Mouse (Mus musculus): ENCODE results near the gene Cacnb3. TPM values are rescaled to one million over a fixed set of nuclear protein-coding genes. Genes with fewer than 3 reads are reported as not detected.

Cacnb3 gene
- polyA plus RNA-seq, 1 experiment from 2014 or later = 28.9 TPM

DNA sequence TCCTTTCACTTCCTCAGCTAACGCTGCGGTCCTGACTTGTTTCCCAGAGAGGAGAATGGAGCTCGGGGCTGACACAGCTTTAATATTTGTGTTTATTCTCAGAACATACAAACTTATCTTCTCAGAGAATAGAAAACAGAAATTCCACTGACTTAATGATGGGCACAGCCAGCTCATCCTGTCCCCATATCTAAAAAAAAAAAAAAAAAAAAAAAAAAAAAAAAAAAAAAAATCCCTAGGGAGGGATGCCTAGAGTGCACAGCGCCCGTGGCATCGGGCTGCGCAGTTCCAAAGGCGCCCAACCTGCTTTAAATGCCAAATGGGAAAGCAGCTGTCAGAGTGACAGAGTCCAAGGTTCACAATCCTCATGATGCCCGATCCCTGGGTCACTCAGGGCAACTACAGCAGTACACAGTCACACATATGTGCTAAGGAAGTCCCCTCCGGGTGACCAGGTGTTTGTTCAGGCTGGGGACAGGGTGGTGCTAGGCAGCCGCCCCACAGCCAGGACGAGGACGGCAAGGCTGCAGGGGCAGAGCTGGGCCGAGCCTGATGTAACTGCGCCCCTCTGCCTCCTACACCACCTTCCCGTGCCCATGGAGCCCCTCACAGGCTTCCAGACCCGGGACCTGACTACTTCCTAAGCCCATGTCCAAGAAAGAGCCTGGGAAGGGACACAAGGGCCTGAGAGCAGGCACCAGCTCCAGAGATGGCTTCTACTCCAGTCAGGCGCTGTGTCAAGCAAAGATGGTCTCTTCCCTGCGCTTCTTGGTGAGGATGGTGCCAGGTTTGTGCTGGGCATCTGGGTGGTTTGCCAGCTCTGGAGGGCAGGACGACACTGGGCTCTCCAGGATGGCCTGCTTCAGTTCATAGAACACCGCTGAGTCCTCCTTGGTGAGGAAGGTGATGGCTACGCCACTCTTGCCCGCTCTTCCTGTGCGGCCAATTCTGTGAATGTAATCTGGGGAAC, 14.7 kb downstream of the Cacnb3 start:
- Histone ChIP-seq H3K9ac (no peak overlapping the region), H3K4me2 (no peak overlapping the region), H3K36me3 (ENCODE audit: insufficient read depth) (peaks cover 92% of the 10 kb centered on the region), H3K9me3 (ENCODE audit: low read depth, low read length) (no peaks in the 10 kb centered on the region), H3K27ac (ENCODE audit: low read depth) (no peak overlapping the region), H3K27me3 (ENCODE audit: insufficient read depth, low read length) (no peaks in the 10 kb centered on the region), H3K4me1 (ENCODE audit: insufficient read depth) (no peaks in the 10 kb centered on the region), H3K4me3 (ENCODE audit: low read depth, low read length) (no peak overlapping the region)
- TF ChIP-seq CTCF (IDR thresholded peaks at IDR 0.05; ENCODE audit: low read depth) = no peak
- DNase-seq (no peak), ATAC-seq (ENCODE audit: insufficient read depth) (no peak)
- WGBS = 87% methylated on average over 24 of the region's 24 CpGs

- Histone ChIP-seq H3K27me3 (ENCODE audit: insufficient read depth, low read length) (no peaks in the 10 kb centered on the region), H3K9ac (no peak overlapping the region), H3K4me2 (no peak overlapping the region), H3K9me3 (ENCODE audit: low read depth, low read length) (no peaks in the 10 kb centered on the region), H3K27ac (ENCODE audit: low read depth) (no peak overlapping the region), H3K4me1 (ENCODE audit: insufficient read depth) (no peaks in the 10 kb centered on the region), H3K36me3 (ENCODE audit: insufficient read depth) (peaks cover 95% of the 10 kb centered on the region), H3K4me3 (ENCODE audit: low read depth, low read length) (no peak overlapping the region)
- TF ChIP-seq CTCF (IDR thresholded peaks at IDR 0.05; ENCODE audit: low read depth) = no peak
- DNase-seq (no peak), ATAC-seq (ENCODE audit: insufficient read depth) (no peak)
- WGBS = 77% methylated on average over 8 of the region's 8 CpGs
Observed at GRCm38 (mm10) chr15:98646737-98647136, 16.1 kb downstream of the Cacnb3 start.

DNA sequence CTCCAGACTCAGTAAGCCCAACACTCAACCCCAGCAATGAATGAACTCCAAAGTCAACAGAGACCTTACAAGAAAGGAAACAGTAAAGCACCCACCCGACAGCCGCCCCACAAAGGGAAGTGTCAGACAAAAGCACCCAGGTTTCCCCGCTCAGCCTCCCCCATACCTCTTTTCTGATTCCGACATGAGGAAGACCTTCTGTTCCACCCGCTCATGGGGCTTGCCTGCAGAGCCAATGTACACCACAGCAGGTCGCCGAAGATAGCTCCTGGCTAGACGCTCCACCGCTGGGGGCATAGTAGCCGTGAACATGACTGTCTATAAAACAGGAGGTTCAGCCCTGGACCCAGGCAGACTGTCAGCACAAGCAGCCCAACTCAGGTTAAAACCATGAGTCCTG, 16.7 kb downstream of the Cacnb3 start:
- no peaks in the 10 kb centered on the region for H3K4me1 ChIP-seq (ENCODE audit: insufficient read depth)
- H3K27me3 ChIP-seq (ENCODE audit: insufficient read depth, low read length) = no peaks in the 10 kb centered on the region
- 84% methylated on average over 10 of the region's 10 CpGs for WGBS
- no peak overlapping the region for H3K4me2 ChIP-seq
- DNase-seq (no peak), ATAC-seq (ENCODE audit: insufficient read depth) (no peak)
- no peak overlapping the region for H3K27ac ChIP-seq (ENCODE audit: low read depth)
- no peak overlapping the region for H3K9ac ChIP-seq
- peaks cover 97% of the 10 kb centered on the region for H3K36me3 ChIP-seq (ENCODE audit: insufficient read depth)
- H3K4me3 ChIP-seq (ENCODE audit: low read depth, low read length) = no peak overlapping the region
- no peaks in the 10 kb centered on the region for H3K9me3 ChIP-seq (ENCODE audit: low read depth, low read length)
- TF ChIP-seq CTCF (IDR thresholded peaks at IDR 0.05; ENCODE audit: low read depth) = no peak

DNA sequence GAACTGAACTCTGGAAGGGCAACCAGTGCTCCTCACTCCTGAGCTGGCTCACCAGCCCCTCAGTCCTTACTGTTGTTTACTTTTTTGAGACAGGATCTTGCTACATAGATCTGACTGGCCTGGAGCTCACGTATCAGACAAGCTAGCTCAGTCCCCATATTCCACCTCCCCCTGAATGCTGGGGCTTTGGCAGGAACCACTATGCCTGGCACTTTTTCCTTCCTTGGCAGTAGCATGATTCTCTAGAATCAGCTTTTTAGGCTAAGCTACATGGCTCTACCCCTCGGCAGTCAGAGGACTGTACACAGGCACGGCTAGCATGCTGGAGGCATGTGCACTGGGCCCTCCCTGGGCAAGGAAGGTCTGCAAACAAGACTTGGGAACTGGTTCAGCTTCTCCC, 17.4 kb downstream of the Cacnb3 start:
- no peaks in the 10 kb centered on the region for H3K9me3 ChIP-seq (ENCODE audit: low read depth, low read length)
- H3K36me3 ChIP-seq (ENCODE audit: insufficient read depth) = peaks cover 100% of the 10 kb centered on the region
- no peak for TF ChIP-seq CTCF (IDR thresholded peaks at IDR 0.05; ENCODE audit: low read depth)
- 84% methylated on average over 3 of the region's 3 CpGs for WGBS
- H3K27ac ChIP-seq (ENCODE audit: low read depth) = no peak overlapping the region
- no peak overlapping the region for H3K9ac ChIP-seq
- no peaks in the 10 kb centered on the region for H3K4me1 ChIP-seq (ENCODE audit: insufficient read depth)
- no peak overlapping the region for H3K4me3 ChIP-seq (ENCODE audit: low read depth, low read length)
- ATAC-seq (ENCODE audit: insufficient read depth) (no peak), DNase-seq (no peak)
- no peaks in the 10 kb centered on the region for H3K27me3 ChIP-seq (ENCODE audit: insufficient read depth, low read length)
- H3K4me2 ChIP-seq = no peak overlapping the region

DNA sequence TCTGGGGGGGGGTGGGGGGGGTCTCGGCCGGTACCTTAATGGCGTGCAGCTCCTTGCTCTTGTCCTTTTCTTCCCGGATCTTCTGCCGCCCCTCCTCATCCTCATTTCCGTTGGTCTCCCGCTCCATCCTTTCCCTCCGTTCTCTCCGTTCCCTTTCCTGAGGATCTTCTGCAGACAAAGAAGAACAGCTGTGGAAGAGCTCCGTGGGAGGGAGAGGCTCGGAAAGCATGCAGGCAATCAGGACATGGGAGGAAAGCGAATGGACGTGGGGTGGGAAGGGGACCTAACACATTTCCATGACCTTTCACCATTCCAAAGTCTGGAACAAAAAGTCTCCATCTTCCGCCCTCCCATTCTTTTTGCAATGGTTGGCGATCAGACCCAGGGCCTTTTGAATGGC, 20.8 kb downstream of the Cacnb3 start:
- H3K9me3 ChIP-seq (ENCODE audit: low read depth, low read length) = no peaks in the 10 kb centered on the region
- no peak for TF ChIP-seq CTCF (IDR thresholded peaks at IDR 0.05; ENCODE audit: low read depth)
- no peak overlapping the region for H3K4me2 ChIP-seq
- no peak overlapping the region for H3K9ac ChIP-seq
- no peak overlapping the region for H3K27ac ChIP-seq (ENCODE audit: low read depth)
- ATAC-seq (ENCODE audit: insufficient read depth) = no peak
- H3K4me3 ChIP-seq (ENCODE audit: low read depth, low read length) = no peak overlapping the region
- H3K36me3 ChIP-seq (ENCODE audit: insufficient read depth) = peaks cover 100% of the 10 kb centered on the region
- no peak for DNase-seq
- H3K4me1 ChIP-seq (ENCODE audit: insufficient read depth) = no peaks in the 10 kb centered on the region
- 93% methylated on average over 15 of the region's 15 CpGs for WGBS
- H3K27me3 ChIP-seq (ENCODE audit: insufficient read depth, low read length) = no peaks in the 10 kb centered on the region

DNA sequence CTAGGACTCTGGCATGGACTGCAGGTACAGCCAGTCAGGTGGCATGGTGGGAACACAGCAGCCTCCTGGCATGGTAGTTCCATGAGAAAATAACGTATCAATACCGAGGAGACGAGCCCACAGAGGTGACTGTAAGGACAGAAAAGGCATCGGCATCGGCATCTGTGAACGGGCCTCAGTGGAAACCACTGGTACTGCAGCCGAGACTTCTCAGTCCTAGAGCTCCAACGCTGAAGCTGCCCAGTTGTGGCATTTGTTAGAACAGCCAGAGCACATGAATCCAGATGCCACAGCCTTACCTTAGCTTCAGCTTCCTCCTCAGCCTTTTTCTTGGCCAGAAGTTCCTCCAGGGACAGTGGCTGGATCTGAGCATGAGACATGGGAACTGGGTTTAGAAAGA, 21.5 kb downstream of the Cacnb3 start:
- H3K9me3 ChIP-seq (ENCODE audit: low read depth, low read length) = no peaks in the 10 kb centered on the region
- no peak overlapping the region for H3K4me3 ChIP-seq (ENCODE audit: low read depth, low read length)
- no peak for ATAC-seq (ENCODE audit: insufficient read depth)
- WGBS = 95% methylated on average over 8 of the region's 8 CpGs
- no peak overlapping the region for H3K9ac ChIP-seq
- 0 out of 2 replicates have a peak, but pooled peaks have one; percentile 3 for TF ChIP-seq CTCF (IDR thresholded peaks at IDR 0.05; ENCODE audit: low read depth)
- H3K27me3 ChIP-seq (ENCODE audit: insufficient read depth, low read length) = no peaks in the 10 kb centered on the region
- H3K4me2 ChIP-seq = no peak overlapping the region
- peaks cover 100% of the 10 kb centered on the region for H3K36me3 ChIP-seq (ENCODE audit: insufficient read depth)
- no peaks in the 10 kb centered on the region for H3K4me1 ChIP-seq (ENCODE audit: insufficient read depth)
- DNase-seq = no peak
- H3K27ac ChIP-seq (ENCODE audit: low read depth) = no peak overlapping the region

- no peak for DNase-seq
- 74% methylated on average over 15 of the region's 15 CpGs for WGBS
- Histone ChIP-seq H3K36me3 (ENCODE audit: insufficient read depth) (peaks cover 79% of the 10 kb centered on the region), H3K27ac (ENCODE audit: low read depth) (no peak overlapping the region), H3K4me2 (no peak overlapping the region), H3K27me3 (ENCODE audit: insufficient read depth, low read length) (no peaks in the 10 kb centered on the region), H3K9ac (no peak overlapping the region), H3K9me3 (ENCODE audit: low read depth, low read length) (no peaks in the 10 kb centered on the region), H3K4me3 (ENCODE audit: low read depth, low read length) (no peak overlapping the region), H3K4me1 (ENCODE audit: insufficient read depth) (0 out of 2 replicates have a peak, but pooled peaks cover 4% of the 10 kb centered on the region)
- no peak for ATAC-seq (ENCODE audit: insufficient read depth)
- peak; percentile 38 for TF ChIP-seq CTCF (IDR thresholded peaks at IDR 0.05; ENCODE audit: low read depth)
Observed at GRCm38 (mm10) chr15:98656982-98657751, 26.5 kb downstream of the Cacnb3 start.

Measured in lung, embryonic 14.5 days (tissue).